Mouse (Mus musculus) C2C12 (cell line): ENCODE results near the gene Coq6. TPM values are rescaled to one million over a fixed set of nuclear protein-coding genes. Genes with fewer than 3 reads are reported as not detected.

Experiments
- H3K27me3 ChIP-seq: one replicate; pipeline ENCODE4 v1.6.1; 2011; ENCODE audit not compliant: control insufficient read depth, insufficient read depth, insufficient read length
- H3K36me3 ChIP-seq: one replicate; pipeline ENCODE4 v1.6.1; 2011; ENCODE audit not compliant: control insufficient read depth, insufficient read depth
- H3K4me3 ChIP-seq: one replicate; pipeline ENCODE4 v1.5.1; 2011; ENCODE audit warnings: mild to moderate bottlenecking, control low read depth; ENCODE audit not compliant: poor library complexity, insufficient read depth, severe bottlenecking
- H3K79me2 ChIP-seq: one replicate; pipeline ENCODE4 v1.6.1; 2011; ENCODE audit not compliant: control insufficient read depth, insufficient read depth
- H3K79me3 ChIP-seq: one replicate; pipeline ENCODE4 v1.6.1; 2011; ENCODE audit warnings: low read depth, control low read depth
- H3ac ChIP-seq: one replicate; pipeline ENCODE3; 2011; ENCODE audit warnings: low read depth; ENCODE audit not compliant: control insufficient read depth, insufficient read length
- CEBPB ChIP-seq: IDR thresholded peaks from one replicate; pipeline ENCODE4 v1.6.1; 2011; ENCODE audit warnings: low read depth, mild to moderate bottlenecking, control low read depth, moderate library complexity
- CTCF ChIP-seq: IDR thresholded peaks from one replicate; pipeline ENCODE4 v1.5.1; 2011; ENCODE audit not compliant: control insufficient read depth, insufficient read depth, insufficient read length
- FOSL1 ChIP-seq: IDR thresholded peaks from one replicate; pipeline ENCODE4 v1.8.0; 2011; ENCODE audit warnings: mild to moderate bottlenecking, low read length; ENCODE audit not compliant: poor library complexity, insufficient read depth, severe bottlenecking
- MAX ChIP-seq: IDR thresholded peaks from one replicate; pipeline ENCODE4 v1.6.1; 2011; ENCODE audit warnings: mild to moderate bottlenecking, control low read depth
- MYOD1 ChIP-seq: IDR thresholded peaks from one replicate; pipeline ENCODE4 v1.6.1; 2011; ENCODE audit warnings: low read depth; ENCODE audit not compliant: control insufficient read depth, insufficient read length
- MYOG ChIP-seq: IDR thresholded peaks from one replicate; pipeline ENCODE4 v1.6.1; 2011; ENCODE audit not compliant: control insufficient read depth, insufficient read length; ENCODE audit errors: extremely low read depth
- USF1 ChIP-seq: IDR thresholded peaks from one replicate; pipeline ENCODE4 v1.6.1; 2011; ENCODE audit warnings: low read depth, mild to moderate bottlenecking, control low read depth, moderate library complexity
- polyA plus RNA-seq: library from polyadenylated mRNA; unstranded; fragments of >200 nt; fragmentation: generic; extraction: Trizol; gene quantifications from one replicate; pipeline ENCODE4 v1.2.1, GENCODE M21; 2012; ENCODE audit warnings: missing spikeins

The Coq6 gene
- polyA plus RNA-seq, 1 experiment = 32.7 TPM

DNA sequence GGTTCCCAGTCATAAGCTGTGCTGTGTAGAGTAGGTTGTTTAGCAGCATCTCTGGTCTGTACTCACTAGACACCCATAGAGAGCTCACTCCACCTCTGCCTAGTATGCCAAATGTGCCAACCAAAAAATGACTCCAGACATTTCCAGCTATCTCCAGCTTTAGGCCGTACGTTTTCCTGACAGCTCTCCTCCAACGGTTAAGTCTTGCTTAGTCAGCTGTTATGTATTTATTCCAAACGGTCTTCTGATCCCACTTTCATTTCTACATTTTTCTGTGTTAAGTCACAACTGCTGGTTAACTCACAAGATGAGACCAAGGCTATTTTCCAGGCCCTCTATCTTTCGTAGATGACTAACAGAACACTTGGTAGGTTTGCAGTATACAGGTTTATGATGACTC lies 37.2 kb downstream of the Coq6 start:
- Histone ChIP-seq H3K79me3 (no peaks in the 10 kb centered on the region), H3K36me3 (no peaks in the 10 kb centered on the region), H3ac (no peak overlapping the region), H3K4me3 (no peak overlapping the region), H3K79me2 (no peaks in the 10 kb centered on the region), H3K27me3 (no peaks in the 10 kb centered on the region)
- TF ChIP-seq USF1 (no peak), MAX (no peak), FOSL1 (no peak), CEBPB (no peak), CTCF (no peak), MYOD1 (no peak), MYOG (no peak)

DNA sequence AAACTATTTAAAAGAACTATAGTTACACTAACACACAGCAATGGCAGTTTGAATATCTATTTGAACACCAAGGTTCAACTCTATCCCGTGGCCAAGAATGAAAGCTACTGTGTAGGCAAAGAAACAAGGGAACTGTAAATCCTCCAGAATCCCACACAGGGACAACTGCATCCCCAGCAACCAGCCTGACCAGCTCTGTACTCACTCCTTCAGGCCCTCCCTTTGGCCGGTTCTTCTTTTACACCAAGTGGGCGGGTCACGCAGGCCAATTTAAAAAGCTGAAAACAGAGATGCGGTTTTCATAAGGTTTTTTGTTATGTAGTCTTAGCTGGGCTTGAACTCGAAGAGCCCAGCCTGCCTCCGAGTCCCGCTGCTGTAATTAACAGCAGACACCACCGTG lies 37.7 kb downstream of the Coq6 start:
- no peaks in the 10 kb centered on the region for H3K36me3 ChIP-seq
- H3K27me3 ChIP-seq = no peaks in the 10 kb centered on the region
- no peaks in the 10 kb centered on the region for H3K79me2 ChIP-seq
- H3K79me3 ChIP-seq = no peaks in the 10 kb centered on the region
- no peak overlapping the region for H3ac ChIP-seq
- no peak overlapping the region for H3K4me3 ChIP-seq
- TF ChIP-seq MYOG (no peak), MAX (no peak)

DNA sequence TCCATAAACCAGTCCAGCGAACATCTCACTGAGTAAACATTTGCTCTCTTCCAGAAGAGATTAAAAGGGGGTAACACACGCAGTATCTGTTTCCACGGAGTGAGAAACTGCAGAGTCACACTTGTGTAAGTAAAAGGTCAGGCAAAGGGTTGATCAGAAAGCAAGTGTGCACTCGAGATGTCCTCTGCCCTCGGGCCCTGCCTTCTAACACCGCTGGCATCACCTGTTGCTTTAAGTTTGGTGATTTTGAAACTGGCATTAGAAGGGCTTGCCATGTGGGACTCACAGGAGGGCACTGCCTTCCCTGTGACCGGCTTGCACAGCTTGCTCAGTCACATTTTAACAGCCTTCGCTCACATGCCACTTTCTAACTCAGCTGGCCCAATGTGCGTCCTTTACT lies 38.2 kb downstream of the Coq6 start:
- H3K4me3 ChIP-seq = no peak overlapping the region
- no peaks in the 10 kb centered on the region for H3K36me3 ChIP-seq
- H3K27me3 ChIP-seq = no peaks in the 10 kb centered on the region
- TF ChIP-seq FOSL1 (no peak), MYOG (no peak), CEBPB (no peak), CTCF (no peak), MYOD1 (no peak), USF1 (no peak), MAX (no peak)
- H3K79me3 ChIP-seq = no peaks in the 10 kb centered on the region
- no peak overlapping the region for H3ac ChIP-seq
- H3K79me2 ChIP-seq = no peaks in the 10 kb centered on the region

DNA sequence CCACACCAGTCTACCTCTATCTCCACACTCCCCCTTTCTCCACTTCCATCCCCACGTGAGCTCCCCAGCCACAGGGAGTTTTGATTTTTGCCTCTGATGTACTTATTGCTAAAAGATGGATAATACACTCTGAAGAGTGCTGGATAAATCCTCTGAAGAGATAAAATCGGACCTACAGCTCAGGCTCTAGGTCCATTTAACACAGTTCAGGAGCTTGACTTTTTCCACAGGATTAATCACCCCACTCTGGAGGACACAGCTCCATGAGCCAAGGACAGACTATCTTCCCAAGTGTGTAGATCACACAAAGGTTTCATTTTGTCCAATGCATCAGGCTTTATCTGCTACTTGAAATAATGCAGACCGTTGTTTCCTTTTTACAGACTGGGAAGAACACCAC lies 38.6 kb downstream of the Coq6 start:
- no peaks in the 10 kb centered on the region for H3K27me3 ChIP-seq
- H3K79me3 ChIP-seq = no peaks in the 10 kb centered on the region
- no peaks in the 10 kb centered on the region for H3K36me3 ChIP-seq
- no peaks in the 10 kb centered on the region for H3K79me2 ChIP-seq
- no peak for TF ChIP-seq CEBPB
- no peak for TF ChIP-seq CTCF
- TF ChIP-seq FOSL1 = no peak
- no peak for TF ChIP-seq MAX
- no peak for TF ChIP-seq MYOD1
- TF ChIP-seq USF1 = no peak
- TF ChIP-seq MYOG = no peak
- H3K4me3 ChIP-seq = no peak overlapping the region
- H3ac ChIP-seq = no peak overlapping the region

DNA sequence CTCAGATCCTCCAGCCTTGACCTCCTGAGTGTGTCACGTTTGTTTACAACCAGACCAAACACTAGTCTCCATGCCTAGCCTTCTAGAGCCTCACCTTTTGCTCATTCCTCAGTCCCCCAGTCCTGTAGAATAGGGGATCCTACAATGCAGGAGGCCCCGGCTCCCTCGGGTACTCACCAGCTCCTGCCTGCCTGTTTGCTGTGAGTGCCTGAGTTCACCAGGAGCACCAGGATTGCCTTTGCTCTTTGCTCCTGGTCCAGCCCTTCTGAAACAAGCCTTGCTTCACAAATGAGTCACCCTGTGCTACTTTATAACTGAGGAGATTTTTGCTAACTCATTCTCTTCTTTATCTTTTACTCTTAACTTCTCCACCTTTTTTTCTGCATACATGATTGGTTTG lies 39.2 kb downstream of the Coq6 start:
- H3ac ChIP-seq = no peak overlapping the region
- TF ChIP-seq CEBPB = no peak
- TF ChIP-seq FOSL1 = no peak
- TF ChIP-seq CTCF = no peak
- TF ChIP-seq MYOD1 = no peak
- TF ChIP-seq USF1 = no peak
- TF ChIP-seq MYOG = no peak
- no peak for TF ChIP-seq MAX
- no peaks in the 10 kb centered on the region for H3K27me3 ChIP-seq
- H3K36me3 ChIP-seq = no peaks in the 10 kb centered on the region
- no peaks in the 10 kb centered on the region for H3K79me3 ChIP-seq
- no peak overlapping the region for H3K4me3 ChIP-seq
- no peaks in the 10 kb centered on the region for H3K79me2 ChIP-seq

DNA sequence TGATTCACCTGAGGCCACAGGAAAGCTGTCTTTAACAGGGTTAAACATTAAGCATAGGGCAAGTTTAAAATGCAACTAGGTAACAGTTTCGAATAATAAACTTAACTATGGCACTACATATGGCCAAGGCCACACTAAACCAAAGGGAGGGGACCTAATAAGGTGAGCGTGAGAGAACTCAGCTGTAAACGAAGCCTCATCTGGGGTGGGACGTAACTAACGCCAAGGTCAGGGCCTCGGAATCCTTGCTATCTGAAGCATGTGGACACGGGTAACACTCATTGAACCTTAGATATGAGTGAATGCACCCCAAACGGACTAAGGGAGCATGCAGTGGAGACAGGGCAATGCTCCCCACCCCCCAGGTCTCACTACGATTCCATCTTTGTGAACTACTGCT lies 41.5 kb downstream of the Coq6 start:
- no peak overlapping the region for H3ac ChIP-seq
- no peaks in the 10 kb centered on the region for H3K79me3 ChIP-seq
- no peaks in the 10 kb centered on the region for H3K27me3 ChIP-seq
- H3K36me3 ChIP-seq = no peaks in the 10 kb centered on the region
- no peaks in the 10 kb centered on the region for H3K79me2 ChIP-seq
- TF ChIP-seq FOSL1 (no peak), MAX (no peak), USF1 (no peak), CEBPB (no peak), MYOD1 (no peak), MYOG (no peak), CTCF (no peak)
- H3K4me3 ChIP-seq = no peak overlapping the region
